Mouse (Mus musculus) T-helper 1 cell (primary cell): ENCODE measurements around the gene Cd5.

Experiments used
- in situ Hi-C: fragments of 300-600 bp; cut with MboI, MseI; formaldehyde crosslinking; loops from one replicate; pipeline ENCODE4 v1.15.1; 2025; ENCODE audit warnings: high pct_unique_total_duplicates

Cd5 gene

GRCm38 (mm10) chr19:10759525-10759924, 20.7 kb upstream of the Cd5 start:
- in situ Hi-C loops: no loop called here

- in situ Hi-C loops: no loop called here
Observed at GRCm38 (mm10) chr19:10758708-10759107, 19.9 kb upstream of the Cd5 start.

GRCm38 (mm10) chr19:10757526-10757925, 18.7 kb upstream of the Cd5 start:
- in situ Hi-C loops: no loop called here

- in situ Hi-C loops: no loop called here
Observed at GRCm38 (mm10) chr19:10757125-10757524, 18.3 kb upstream of the Cd5 start.

GRCm38 (mm10) chr19:10752646-10753045, 13.8 kb upstream of the Cd5 start:
- in situ Hi-C loops: no loop called here

GRCm38 (mm10) chr19:10752106-10752505, 13.3 kb upstream of the Cd5 start:
- in situ Hi-C loops: no loop called here

- in situ Hi-C loops: no loop called here
Observed at GRCm38 (mm10) chr19:10751607-10752006, 12.8 kb upstream of the Cd5 start.

- in situ Hi-C loops: no loop called here
Observed at GRCm38 (mm10) chr19:10750161-10750560, 11.4 kb upstream of the Cd5 start.

- in situ Hi-C loops: loop anchor here (25.0 kb wide), 1 partner anchor 1987 kb away; the partner anchor contains the start of genes Nxf1, Tmem179b and Tmem223
Observed at GRCm38 (mm10) chr19:10749295-10749694, 10.5 kb upstream of the Cd5 start.

GRCm38 (mm10) chr19:10748401-10749102, 9.8 kb upstream of the Cd5 start:
- in situ Hi-C loops: loop anchor here (25.0 kb wide), 1 partner anchor 1986 kb away; the partner anchor contains the start of genes Nxf1, Tmem179b and Tmem223

- in situ Hi-C loops: loop anchor here (25.0 kb wide), 1 partner anchor 1985 kb away; the partner anchor contains the start of genes Nxf1, Tmem179b and Tmem223
Observed at GRCm38 (mm10) chr19:10747718-10748117, 8.9 kb upstream of the Cd5 start.

- in situ Hi-C loops: loop anchor here (25.0 kb wide), 1 partner anchor 1985 kb away; the partner anchor contains the start of genes Nxf1, Tmem179b and Tmem223
Observed at GRCm38 (mm10) chr19:10747182-10747581, 8.4 kb upstream of the Cd5 start.

GRCm38 (mm10) chr19:10742565-10742964, 3.8 kb upstream of the Cd5 start:
- in situ Hi-C loops: loop anchor here (25.0 kb wide), 1 partner anchor 1980 kb away; the partner anchor contains the start of genes Nxf1, Tmem179b and Tmem223

GRCm38 (mm10) chr19:10742145-10742544, 3.3 kb upstream of the Cd5 start:
- in situ Hi-C loops: loop anchor here (25.0 kb wide), 1 partner anchor 1980 kb away; the partner anchor contains the start of genes Nxf1, Tmem179b and Tmem223

- in situ Hi-C loops: loop anchor here (25.0 kb wide), 1 partner anchor 1979 kb away; the partner anchor contains the start of genes Nxf1, Tmem179b and Tmem223
Observed at GRCm38 (mm10) chr19:10740641-10741440, 2.0 kb upstream of the Cd5 start.

- in situ Hi-C loops: loop anchor here (5.0 to 25.0 kb wide), 3 partner anchors 47 to 1978 kb away; partner anchors contain the start of genes Nxf1, Tmem179b and Tmem223
Observed at GRCm38 (mm10) chr19:10739916-10740315, 1.1 kb upstream of the Cd5 start.

- in situ Hi-C loops: loop anchor here (5.0 to 25.0 kb wide), 3 partner anchors 49 to 1976 kb away; partner anchors contain the start of genes Nxf1, Tmem179b and Tmem223
Observed at GRCm38 (mm10) chr19:10738038-10738437, 764 bp downstream of the Cd5 start.

GRCm38 (mm10) chr19:10735861-10736260, 2.9 kb downstream of the Cd5 start:
- in situ Hi-C loops: loop anchor here (5.0 to 25.0 kb wide), 3 partner anchors 51 to 1974 kb away; partner anchors contain the start of genes Nxf1, Tmem179b and Tmem223

- in situ Hi-C loops: loop anchor here (5.0 to 25.0 kb wide), 3 partner anchors 52 to 1973 kb away; partner anchors contain the start of genes Nxf1, Tmem179b and Tmem223
Observed at GRCm38 (mm10) chr19:10735061-10735460, 3.7 kb downstream of the Cd5 start.

GRCm38 (mm10) chr19:10734554-10734953, 4.2 kb downstream of the Cd5 start:
- in situ Hi-C loops: loop anchor here (25.0 kb wide), 1 partner anchor 1972 kb away; the partner anchor contains the start of genes Nxf1, Tmem179b and Tmem223

- in situ Hi-C loops: loop anchor here (25.0 kb wide), 1 partner anchor 1971 kb away; the partner anchor contains the start of genes Nxf1, Tmem179b and Tmem223
Observed at GRCm38 (mm10) chr19:10733501-10734127, 5.2 kb downstream of the Cd5 start.
